Mouse (Mus musculus): Measurements from ENCODE around the gene Bin2.

DNA sequence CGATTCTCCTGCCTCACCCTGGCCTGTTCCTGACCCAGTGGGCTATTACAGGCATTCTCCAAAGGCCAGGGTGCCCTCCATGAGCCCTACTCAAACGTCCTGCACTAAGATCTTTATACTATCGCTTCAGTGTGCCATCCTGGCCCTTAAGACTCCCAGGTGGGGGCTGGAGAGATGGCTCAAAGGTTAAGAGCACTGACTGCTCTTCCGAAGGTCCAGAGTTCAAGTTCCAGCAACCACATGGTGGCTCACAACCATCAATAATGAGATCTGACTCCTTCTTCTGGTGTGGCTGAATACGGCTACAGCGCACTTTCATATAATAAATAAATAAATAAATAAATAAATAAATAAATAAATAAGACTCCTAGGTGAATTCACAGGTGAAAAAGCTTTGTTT lies 76.5 kb downstream of the Bin2 start:
- TF ChIP-seq CTCF (conservative IDR thresholded peaks at IDR 0.05; ENCODE audit: low read length) (no peak), NANOG (IDR thresholded peaks at IDR 0.05; ENCODE audit: borderline replicate concordance, low read length) (no peak), POU5F1 (IDR thresholded peaks at IDR 0.05; ENCODE audit: borderline replicate concordance, low read length) (no peak)

Measured in E14TG2a.4 (cell line).